Mouse (Mus musculus): ENCODE measurements around the gene Crx.

GRCm38 (mm10) chr7:15839578-15839977, 40.2 kb downstream of the Crx start, which contains the start of gene Obox6:
- TF ChIP-seq CTCF (IDR thresholded peaks at IDR 0.05; ENCODE audit: low read depth) (no peak), EP300 (IDR thresholded peaks at IDR 0.05; ENCODE audit: low read depth) (no peak)
